Mouse (Mus musculus) subcutaneous adipose tissue, adult 2 months (tissue): ENCODE results near the gene Mip. TPM values are rescaled to one million over a fixed set of nuclear protein-coding genes. Genes with fewer than 3 reads are reported as not detected.

Experiments used
- polyA plus RNA-seq: library from polyadenylated mRNA; depleted of rRNA; stranded (reverse); fragments of >200 nt; gene quantifications from 2 replicates; pipeline ENCODE4 v1.2.3, GENCODE M21; 2012; ENCODE audit warnings: low replicate concordance; rRNA removed

Gene Mip
- not detected in 2 replicates for polyA plus RNA-seq

GRCm38 (mm10) chr10:128225538-128225937 is at the start of gene Mip:
TSS of gene Mip (plus strand) at chr10:128225838.

GRCm38 (mm10) chr10:128179989-128180388 is 45.6 kb upstream of the Mip start, which contains the start of gene Rbms2:
TSS of gene Rbms2 (minus strand) at chr10:128180297.

DNA sequence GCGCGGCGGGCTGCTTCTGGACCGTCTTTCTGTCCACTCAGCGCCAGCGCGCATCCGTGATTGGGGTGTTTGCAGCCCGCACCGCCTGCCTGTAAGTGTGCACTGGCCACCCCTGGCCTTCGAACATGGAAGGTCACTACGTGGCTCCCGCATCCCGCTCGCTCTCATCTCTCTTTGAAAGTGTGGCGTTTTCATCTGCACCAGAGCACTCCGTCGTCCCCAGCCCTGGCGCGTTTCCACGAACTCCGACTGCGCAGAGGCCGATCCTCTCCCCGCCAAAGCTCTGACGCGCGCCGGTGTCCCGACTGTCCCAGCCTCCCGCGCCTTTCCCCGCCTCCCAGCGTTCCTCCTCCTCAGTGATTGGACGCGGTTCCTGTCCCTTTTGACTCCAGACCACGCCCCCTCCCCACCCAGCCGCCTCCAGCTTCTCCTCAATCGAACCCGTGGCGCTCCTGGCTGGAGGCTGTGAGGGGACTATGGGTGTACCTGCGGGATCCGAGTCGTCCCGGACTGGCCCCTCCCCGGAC is 31.6 kb upstream of the Mip start, which contains the start of gene Gls2:
Gene Gls2, plus strand, starts transcription at position 434 of the 527 bp plus-strand sequence.

DNA sequence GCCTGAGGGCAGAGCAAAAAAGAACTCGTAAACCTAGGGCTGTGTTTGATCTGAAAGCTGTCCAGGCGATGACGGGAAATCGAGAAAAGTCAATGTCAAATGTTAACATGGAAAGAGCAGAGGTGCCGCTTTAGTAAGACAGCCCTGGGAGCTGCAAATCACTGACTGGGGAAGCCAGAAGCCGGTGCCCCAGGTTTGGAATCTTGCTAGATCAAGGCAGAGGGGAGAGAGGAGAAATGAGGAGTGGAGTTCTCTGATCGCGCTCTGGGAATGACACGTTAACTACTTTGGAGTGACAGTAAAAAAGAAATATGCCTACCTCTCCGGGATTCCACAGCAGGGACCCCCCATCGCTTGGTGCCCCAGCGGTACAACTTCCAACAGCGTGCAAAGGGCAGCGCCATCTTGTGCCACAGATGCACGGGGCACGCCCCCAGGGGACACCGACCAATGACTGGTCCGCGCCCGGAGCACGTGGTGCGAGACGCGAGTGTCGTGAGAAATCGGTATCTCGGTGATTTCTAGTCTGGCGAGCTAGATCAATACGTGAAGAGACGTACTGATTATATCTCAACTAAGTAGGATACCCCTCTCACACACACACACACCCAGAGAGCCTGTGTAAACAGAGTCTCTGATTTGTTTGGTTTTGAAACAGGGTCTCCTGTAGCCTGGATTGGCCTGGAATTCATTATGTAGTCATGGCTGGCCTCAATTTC is 14.1 kb upstream of the Mip start, which contains the start of gene Spryd4:
Gene Spryd4, minus strand, starts transcription at position 418 of the 719 bp plus-strand sequence.

GRCm38 (mm10) chr10:128231697-128232419 is 6.2 kb downstream of the Mip start, which contains the start of gene Timeless:
TSS of gene Timeless (plus strand) at chr10:128232065.

DNA sequence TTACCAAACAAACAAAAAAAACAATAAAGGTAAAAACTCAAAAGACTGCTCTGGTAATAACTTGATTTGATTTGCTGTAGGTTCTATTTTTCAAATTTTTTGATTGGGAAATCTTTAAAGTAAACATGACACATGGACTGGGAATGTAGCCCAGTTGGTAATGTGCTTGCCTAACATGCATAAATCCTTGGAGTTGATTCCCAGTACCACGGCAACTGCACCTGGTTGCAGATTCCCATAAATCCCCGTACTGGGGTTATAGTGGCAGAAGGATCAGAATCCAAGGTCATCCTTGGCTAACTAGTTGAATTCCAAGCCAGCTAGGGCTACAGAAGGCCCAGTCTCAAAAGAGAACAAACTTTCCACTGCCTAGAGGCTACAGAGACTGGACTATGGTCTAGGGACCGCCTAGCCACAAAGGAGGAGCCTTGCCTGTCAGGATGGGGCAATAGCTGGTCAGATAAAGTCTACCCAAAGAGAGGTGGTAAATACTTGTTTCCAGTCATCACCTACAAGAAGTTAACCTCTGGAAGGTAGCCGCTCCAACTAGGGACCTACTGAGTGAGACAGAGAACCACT is 28.1 kb downstream of the Mip start, which contains the start of gene Apon:
Gene Apon, plus strand, starts transcription at position 420 of the 579 bp plus-strand sequence.

GRCm38 (mm10) chr10:128268371-128268770 is 42.7 kb downstream of the Mip start, which contains the start of gene Apof:
TSS of gene Apof (plus strand) at chr10:128268671.

DNA sequence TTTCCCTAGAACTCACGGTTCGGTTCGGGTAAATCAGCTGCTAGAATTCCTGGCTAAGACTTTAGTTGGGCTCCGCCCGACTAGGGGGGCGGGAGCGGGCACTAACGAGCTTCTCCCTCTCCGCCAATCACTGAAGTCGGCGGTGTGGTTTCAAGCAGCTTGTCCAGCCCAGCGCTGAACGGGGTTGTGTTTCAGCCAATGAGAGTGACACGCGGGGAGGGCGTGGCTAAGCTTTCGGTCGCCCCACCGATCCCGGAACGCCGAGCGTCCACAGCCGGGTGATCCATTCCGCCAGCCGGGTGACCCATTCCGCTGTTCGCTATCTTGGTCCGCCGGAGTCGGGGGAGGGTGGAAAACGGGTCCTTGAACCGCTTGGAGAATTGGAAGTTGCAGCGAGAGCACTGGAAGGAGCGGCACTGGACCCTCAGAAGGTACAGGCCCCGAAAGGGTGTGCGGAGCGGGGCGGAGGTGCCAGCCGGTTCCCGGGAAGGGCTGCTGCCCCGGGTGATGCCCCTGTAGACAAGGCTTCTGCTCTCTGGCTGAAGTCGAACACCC is 44.7 kb downstream of the Mip start, which contains the start of gene Stat2:
Gene Stat2, plus strand, starts transcription at position 273 of the 555 bp plus-strand sequence.

Other genes with a start within 250 kb of the Mip start
- not detected in 2 replicates for gene Hsd17b6, start 218.2 kb upstream of the Mip start, polyA plus RNA-seq
- gene Prim1, start 210.7 kb upstream of the Mip start, polyA plus RNA-seq: 1.9 and 7.3 TPM in 2 replicates
- 174 and 241 TPM in 2 replicates for gene Naca, start 190.3 kb upstream of the Mip start, polyA plus RNA-seq
- gene Ptges3, start 166.9 kb upstream of the Mip start, polyA plus RNA-seq: 20.8 and 56.6 TPM in 2 replicates
- 3,191 and 5,020 TPM in 2 replicates for gene Atp5b, start 142.6 kb upstream of the Mip start, polyA plus RNA-seq
- gene Baz2a, start 134.3 kb upstream of the Mip start, polyA plus RNA-seq: 30.0 and 38.7 TPM in 2 replicates
- 179 and 228 TPM in 2 replicates for gene Rbms2, start 45.5 kb upstream of the Mip start, polyA plus RNA-seq
- gene Gls2, start 31.4 kb upstream of the Mip start, polyA plus RNA-seq: 0.66 and 2.3 TPM in 2 replicates
- 12.9 and 17.8 TPM in 2 replicates for gene Spryd4, start 14.0 kb upstream of the Mip start, polyA plus RNA-seq
- gene Timeless, start 6.2 kb downstream of the Mip start, polyA plus RNA-seq: 8.3 and 9.1 TPM in 2 replicates
- 0.20 and 0.22 TPM in 2 replicates for gene Apon, start 28.3 kb downstream of the Mip start, polyA plus RNA-seq
- 0.09 and 0.77 TPM in 2 replicates for gene Apof, start 42.8 kb downstream of the Mip start, polyA plus RNA-seq
- 29.1 and 44.5 TPM in 2 replicates for gene Stat2, start 44.7 kb downstream of the Mip start, polyA plus RNA-seq
- not detected in 2 replicates for gene Il23a, start 72.9 kb downstream of the Mip start, polyA plus RNA-seq
- 22.6 and 30.2 TPM in 2 replicates for gene Pan2, start 77.5 kb downstream of the Mip start, polyA plus RNA-seq
- gene Cnpy2, start 96.6 kb downstream of the Mip start, polyA plus RNA-seq: 75.9 and 121 TPM in 2 replicates
- 436 and 554 TPM in 2 replicates for gene Cs, start 111.9 kb downstream of the Mip start, polyA plus RNA-seq
- gene Coq10a, start 143.2 kb downstream of the Mip start, polyA plus RNA-seq: 65.7 and 66.7 TPM in 2 replicates
- 34.1 and 47.9 TPM in 2 replicates for gene Ankrd52, start 151.3 kb downstream of the Mip start, polyA plus RNA-seq
- gene Slc39a5, start 175.4 kb downstream of the Mip start, polyA plus RNA-seq: not detected in 2 replicates
- gene Nabp2, start 185.7 kb downstream of the Mip start, polyA plus RNA-seq: 32.5 and 44.3 TPM in 2 replicates
- 30.7 and 33.1 TPM in 2 replicates for gene Rnf41, start 185.8 kb downstream of the Mip start, polyA plus RNA-seq
- gene Smarcc2, start 233.4 kb downstream of the Mip start, polyA plus RNA-seq: 130 and 132 TPM in 2 replicates